Mouse (Mus musculus) cerebellum, adult 2 months (tissue): ENCODE measurements around the gene 1700029I15Rik.

Source experiments
- CTCF ChIP-seq: fragments of 200-500 bp; IDR thresholded peaks from 2 replicates; pipeline ENCODE4 v1.5.1; 2011; ENCODE audit warnings: low read depth, mild to moderate bottlenecking, control low read depth, low read length, moderate library complexity, borderline replicate concordance; ENCODE audit not compliant: insufficient read depth
- POLR2A ChIP-seq: fragments of 200-500 bp; IDR thresholded peaks from 2 replicates; pipeline ENCODE4 v1.6.1; 2011; ENCODE audit warnings: low read length, control low read depth, borderline replicate concordance; ENCODE audit not compliant: insufficient read depth

- TF ChIP-seq CTCF (no peak), POLR2A (no peak)
Measured at GRCm38 (mm10) chr2:92403776-92404319, 21.5 kb downstream of the 1700029I15Rik start.
